7 mouse cellular contexts compared by ENCODE assay signal in genomic region chr5:17888598-17888997, GRCm38 (mm10). TPM values are rescaled to one million over a fixed set of nuclear protein-coding genes. Genes with fewer than 3 reads are reported as not detected.
DNase-seq lines count a peak whose midpoint lies in the region; ATAC-seq lines count a peak whose summit lies in the region.

Gene Cd36, minus strand, starts transcription at chr5:17888801.

- H3K9ac ChIP-seq in midbrain, embryonic 14.5 days (replicated peaks; ENCODE audit: low read length): no peak within 1 kb of the TSS

- no peak for ATAC-seq in midbrain, embryonic 14.5 days (ENCODE audit: low FRiP score, low TSS enrichment)
- no peak for ATAC-seq in CD4-positive, CD25-positive, alpha-beta regulatory T cell, adult 4 months

- DNase-seq in gastrocnemius, postnatal 14 days: no peak
- DNase-seq in kidney, adult 18-20 months: peak; percentile 28
- DNase-seq in lung, postnatal 36 days: peak; percentile 75
- no peak for DNase-seq in midbrain, embryonic 14.5 days
- no peak for DNase-seq in spleen, postnatal 14 days (ENCODE audit: low spot score in 2 of 2)

- no peak within 1 kb of the TSS for H3K4me2 ChIP-seq in midbrain, embryonic 14.5 days (ENCODE audit: low read length)

- no peaks in the 10 kb centered on the region for H3K27me3 ChIP-seq in midbrain, embryonic 14.5 days (ENCODE audit: control insufficient read depth, insufficient read depth, low read length)

- WGBS in midbrain, embryonic 14.5 days: 69% methylated on average over 5 of the region's 5 CpGs

- peak within 1 kb of the TSS; percentile 25; the same call in 1 of the 2 replicates for H3K4me3 ChIP-seq in brown adipose tissue, adult 24 weeks (ENCODE audit: insufficient read depth, low read depth, low read length)
- no peak within 1 kb of the TSS for H3K4me3 ChIP-seq in midbrain, embryonic 14.5 days (replicated peaks; ENCODE audit: low read depth, low read length)

- peak within 1 kb of the TSS; percentile 89 for H3K27ac ChIP-seq in brown adipose tissue, adult 24 weeks (replicated peaks; ENCODE audit: low read depth, low read length)
- no peak within 1 kb of the TSS for H3K27ac ChIP-seq in midbrain, embryonic 14.5 days (replicated peaks; ENCODE audit: low read depth, low read length)

- intact Hi-C loops in gastrocnemius, postnatal 14 days (cut with DNase I; ENCODE audit: low total_unique reads): no loop called here

- H3K4me1 ChIP-seq in brown adipose tissue, adult 24 weeks (ENCODE audit: control insufficient read depth, insufficient read depth, insufficient read length, low read length): peaks cover 10% of the 10 kb centered on the region
- no peaks in the 10 kb centered on the region for H3K4me1 ChIP-seq in midbrain, embryonic 14.5 days (ENCODE audit: control insufficient read depth, insufficient read depth, low read length)

- H3K36me3 ChIP-seq in midbrain, embryonic 14.5 days (ENCODE audit: control insufficient read depth, insufficient read depth, low read length): no peaks in the 10 kb centered on the region

- no peaks in the 10 kb centered on the region for H3K9me3 ChIP-seq in midbrain, embryonic 14.5 days (ENCODE audit: control insufficient read depth, low read length)

RNA-seq across cellular contexts. Expression of gene Cd36, which starts in this region (rescaled TPM):
- polyA plus RNA-seq in brown adipose tissue, adult 24 weeks (2012; ENCODE audit: insufficient read depth, insufficient read length, missing spikeins): 1,463 and 1,631 TPM in 2 replicates
- total RNA-seq in gastrocnemius, postnatal 14 days (2021): 100 to 1,000 TPM; 272 to 471 TPM
- 3.7 and 6.2 TPM in 2 replicates for polyA plus RNA-seq in midbrain, embryonic 14.5 days (2014; fragmentation: Nextera tagmentation; extraction: Ambion mirVana)
- under 1 TPM in 1 of 2 experiments, not detected in 1; 0.24 TPM for polyA plus RNA-seq in CD4-positive, CD25-positive, alpha-beta regulatory T cell, adult 4 months (2017; shearing (Covaris generic))

Comparison
In these comparisons a context has a peak if more than half of its experiments do, and no peak if none do; other contexts are left out.
1. RNA of gene Cd36 (polyA plus RNA-seq): 1,463 to 1,631 TPM in brown adipose tissue, adult 24 weeks; 3.7 to 6.2 TPM in midbrain, embryonic 14.5 days and 0.24 TPM in CD4-positive, CD25-positive, alpha-beta regulatory T cell, adult 4 months; every median in the first group is over 100 times any median in the second.
2. DNase-seq: peak in kidney, adult 18-20 months (single experiment) and lung, postnatal 36 days (single experiment); none in gastrocnemius, postnatal 14 days (single experiment), midbrain, embryonic 14.5 days (single experiment) and spleen, postnatal 14 days (0 of 2).